Mouse (Mus musculus): ENCODE data around the gene Zfp131. TPM values are rescaled to one million over a fixed set of nuclear protein-coding genes. Genes with fewer than 3 reads are reported as not detected.

Zfp131 gene
- total RNA-seq, 2 experiments from 2014 or later, result 19.6 to 19.8 TPM

- DNase-seq, result peak in 1 of 2 experiments; percentile 15
Measured at GRCm38 (mm10) chr13:119755141-119755547, 35.5 kb downstream of the Zfp131 start.

GRCm38 (mm10) chr13:119754635-119755020 lies 36.1 kb downstream of the Zfp131 start:
- DNase-seq, result no peak

GRCm38 (mm10) chr13:119753859-119754634 lies 36.6 kb downstream of the Zfp131 start:
- DNase-seq, result no peak

GRCm38 (mm10) chr13:119746930-119747329 lies 43.8 kb downstream of the Zfp131 start:
- DNase-seq, result no peak

GRCm38 (mm10) chr13:119743470-119743869 lies 47.2 kb downstream of the Zfp131 start:
- no peak for DNase-seq

- DNase-seq, result no peak
Measured at GRCm38 (mm10) chr13:119742711-119743415, 47.8 kb downstream of the Zfp131 start.

GRCm38 (mm10) chr13:119741390-119742237 lies 49.1 kb downstream of the Zfp131 start:
- DNase-seq, result no peak

- no peak for DNase-seq
Measured at GRCm38 (mm10) chr13:119731448-119731847, 59.2 kb downstream of the Zfp131 start.

- no peak for DNase-seq
Measured at GRCm38 (mm10) chr13:119729406-119729805, 61.3 kb downstream of the Zfp131 start.

GRCm38 (mm10) chr13:119727608-119728387 lies 62.9 kb downstream of the Zfp131 start:
- DNase-seq, result no peak

- no peak for DNase-seq
Measured at GRCm38 (mm10) chr13:119724541-119724940, 66.1 kb downstream of the Zfp131 start.

GRCm38 (mm10) chr13:119723368-119723767 lies 67.3 kb downstream of the Zfp131 start:
- peak in 1 of 2 experiments; percentile 7 for DNase-seq

- no peak for DNase-seq
Measured at GRCm38 (mm10) chr13:119722447-119722846, 68.2 kb downstream of the Zfp131 start.

- no peak for DNase-seq
Measured at GRCm38 (mm10) chr13:119716105-119716504, 74.6 kb downstream of the Zfp131 start.

Other genes starting within 250 kb of the Zfp131 start
- under 1 TPM in 1 of 2 experiments, not detected in 1; 0.44 TPM for gene Ccl28, start 167.1 kb downstream of the Zfp131 start, total RNA-seq (2021)
- 10 to 100 TPM; 36.7 to 38.5 TPM for gene Hmgcs1, start 100.5 kb downstream of the Zfp131 start, total RNA-seq (2021)
- 1 to 10 TPM in 1 of 2 experiments, under 1 TPM in 1; 0.98 to 1.4 TPM for gene Nim1k, start 35.0 kb downstream of the Zfp131 start, total RNA-seq (2021)
- not detected for gene AF067063, start 39.3 kb upstream of the Zfp131 start, total RNA-seq (2021)
- not detected for gene D13Ertd608e, start 45.1 kb upstream of the Zfp131 start, total RNA-seq (2021)
- gene Tcstv1, start 103.9 kb upstream of the Zfp131 start, total RNA-seq (2021), result not detected
- not detected for gene Gm21761, start 138.4 kb upstream of the Zfp131 start, total RNA-seq (2021)
- gene B020031M17Rik, start 159.9 kb upstream of the Zfp131 start, total RNA-seq (2021), result not detected
- gene Gm36079, start 236.1 kb upstream of the Zfp131 start, total RNA-seq (2021), result not detected

Data from heart, adult 18-20 months (tissue).